Mouse (Mus musculus) cortical plate, adult 2 months (tissue): ENCODE results near the gene Kcnj14.

Source experiments
- CTCF ChIP-seq: fragments of 200-500 bp; IDR thresholded peaks from 2 replicates; pipeline ENCODE4 v1.5.1; 2011; ENCODE audit warnings: mild to moderate bottlenecking, control low read depth, low read length; ENCODE audit not compliant: insufficient read depth; ENCODE audit errors: extremely low read depth
- POLR2A ChIP-seq: fragments of 200-500 bp; IDR thresholded peaks from 2 replicates; pipeline ENCODE4 v1.6.1; 2011; ENCODE audit warnings: mild to moderate bottlenecking, low read length, control low read depth; ENCODE audit not compliant: insufficient read depth; ENCODE audit errors: extremely low read depth

- TF ChIP-seq POLR2A, result no peak
- no peak for TF ChIP-seq CTCF
Measured at GRCm38 (mm10) chr7:45820913-45821312, 3.7 kb downstream of the Kcnj14 start.
